Mouse (Mus musculus) kidney, embryonic 16.5 days (tissue): ENCODE data around the gene Ensa. TPM values are rescaled to one million over a fixed set of nuclear protein-coding genes. Genes with fewer than 3 reads are reported as not detected.
"Not testable (repeated sequence)": the region's sequence is repeated elsewhere in the genome, so short reads cannot be mapped to it uniquely, and the experiment has no call there.

Source experiments
- ATAC-seq: fragments of 200-750 bp; cut with Nextera tagmentation; 2 replicates; pipeline ENCODE4 v1.8.0; 2017; ENCODE audit warnings: moderate TSS enrichment; ENCODE audit not compliant: low FRiP score, low TSS enrichment
- H3K27ac ChIP-seq: fragments of 300-500 bp; sonication (generic); 2 replicates; pipeline ENCODE4 v1.5.1; 2014; ENCODE audit warnings: low read length
- H3K27me3 ChIP-seq: fragments of 300-500 bp; sonication (generic); 2 replicates; pipeline ENCODE4 v1.6.1; 2014; ENCODE audit warnings: low read length, control low read depth, mixed read lengths; ENCODE audit not compliant: insufficient read depth
- H3K36me3 ChIP-seq: fragments of 300-500 bp; sonication (generic); 2 replicates; pipeline ENCODE4 v1.6.1; 2014; ENCODE audit warnings: low read length, control low read depth, mixed read lengths; ENCODE audit not compliant: insufficient read depth
- H3K4me1 ChIP-seq: fragments of 300-500 bp; sonication (generic); 2 replicates; pipeline ENCODE4 v1.6.1; 2014; ENCODE audit warnings: low read length, control low read depth, mixed read lengths; ENCODE audit not compliant: insufficient read depth
- H3K4me2 ChIP-seq: fragments of 300-500 bp; sonication (generic); replicated peaks from 2 replicates; pipeline ENCODE4 v1.6.1; 2014; ENCODE audit warnings: low read depth, low read length
- H3K4me3 ChIP-seq: fragments of 300-500 bp; sonication (generic); 2 replicates; pipeline ENCODE4 v1.5.1; 2014; ENCODE audit warnings: mild to moderate bottlenecking, low read length
- H3K9ac ChIP-seq: fragments of 300-500 bp; sonication (generic); replicated peaks from 2 replicates; pipeline ENCODE4 v1.6.1; 2014; ENCODE audit warnings: low read length
- H3K9me3 ChIP-seq: fragments of 300-500 bp; sonication (generic); 2 replicates; pipeline ENCODE4 v1.6.1; 2016; ENCODE audit warnings: low read length, control low read depth
- WGBS: fragments of 180-500 bp; shearing (Covaris S2); extraction: QIAGEN DNeasy Blood & Tissue Kit; methylation state at CpG from one replicate; pipeline ENCODE4 v1.1.7; 2014; 5-methylcytosine and 5-hydroxymethylcytosine counted together
- polyA plus RNA-seq: library from polyadenylated mRNA; unstranded; fragments of >200 nt; fragmentation: Nextera tagmentation; extraction: Ambion mirVana; gene quantifications from 2 replicates; pipeline ENCODE4 v1.2.1, GENCODE M21; 2015

The Ensa gene
- polyA plus RNA-seq, 1 experiment from 2014 or later, result 76.4 TPM

- H3K27ac ChIP-seq, result no peak overlapping the region
- 75% methylated on average over 1 of the region's 1 CpGs for WGBS
- H3K9me3 ChIP-seq, result no peaks in the 10 kb centered on the region
- no peak overlapping the region for H3K4me3 ChIP-seq
- H3K4me2 ChIP-seq, result no peak overlapping the region
- peaks cover 7% of the 10 kb centered on the region for H3K4me1 ChIP-seq
- H3K9ac ChIP-seq, result no peak overlapping the region
- no peak for ATAC-seq
- H3K36me3 ChIP-seq, result peaks cover 17% of the 10 kb centered on the region; the same call in 1 of the 2 replicates
- H3K27me3 ChIP-seq, result no peaks in the 10 kb centered on the region
Observed at GRCm38 (mm10) chr3:95621241-95621640, 3.6 kb upstream of the Ensa start.

- H3K4me1 ChIP-seq, H3K4me2 ChIP-seq, H3K4me3 ChIP-seq, H3K27me3 ChIP-seq, H3K27ac ChIP-seq, H3K9me3 ChIP-seq, H3K9ac ChIP-seq, ATAC-seq: not testable (repeated sequence)
- WGBS, result 96% methylated on average over 18 of the region's 20 CpGs
- peaks cover 13% of the 10 kb centered on the region; the same call in 1 of the 2 replicates for H3K36me3 ChIP-seq
Observed at GRCm38 (mm10) chr3:95622421-95622820, 2.4 kb upstream of the Ensa start.

GRCm38 (mm10) chr3:95623551-95623950 lies 1.2 kb upstream of the Ensa start:
- 49% methylated on average over 2 of the region's 2 CpGs for WGBS
- no peak overlapping the region for H3K27ac ChIP-seq
- no peak overlapping the region for H3K9ac ChIP-seq

GRCm38 (mm10) chr3:95623991-95624515 lies 740 bp upstream of the Ensa start:
- Histone ChIP-seq H3K4me1 (peaks cover 12% of the 10 kb centered on the region), H3K9ac (peak overlapping the region; percentile 74), H3K4me2 (peak overlapping the region; percentile 58), H3K4me3 (peak overlapping the region; percentile 77), H3K36me3 (peaks cover 20% of the 10 kb centered on the region), H3K27ac (peak overlapping the region; percentile 91)
- not testable (repeated sequence) for ATAC-seq, H3K27me3 ChIP-seq, H3K9me3 ChIP-seq
- WGBS, result 64% methylated on average over 4 of the region's 5 CpGs

More at GRCm38 (mm10) chr3:95623551-95623950, 1.2 kb upstream of the Ensa start:
- Histone ChIP-seq H3K36me3 (peaks cover 17% of the 10 kb centered on the region), H3K9me3 (no peaks in the 10 kb centered on the region), H3K4me3 (no peak overlapping the region), H3K4me1 (peaks cover 12% of the 10 kb centered on the region), H3K27me3 (no peaks in the 10 kb centered on the region), H3K4me2 (no peak overlapping the region)
- no peak for ATAC-seq

- Histone ChIP-seq H3K9me3 (no peaks in the 10 kb centered on the region), H3K9ac (no peak overlapping the region), H3K4me3 (no peak overlapping the region), H3K27ac (no peak overlapping the region), H3K4me2 (no peak overlapping the region), H3K4me1 (peaks cover 12% of the 10 kb centered on the region), H3K27me3 (no peaks in the 10 kb centered on the region), H3K36me3 (peaks cover 42% of the 10 kb centered on the region)
- ATAC-seq, result no peak
- 66% methylated on average over 5 of the region's 5 CpGs for WGBS
Observed at GRCm38 (mm10) chr3:95627763-95628162, 3.0 kb downstream of the Ensa start.

- ATAC-seq, result no peak
- no peaks in the 10 kb centered on the region for H3K9me3 ChIP-seq
- H3K27ac ChIP-seq, result no peak overlapping the region
- WGBS, result 88% methylated on average over 4 of the region's 4 CpGs
- no peak overlapping the region for H3K4me2 ChIP-seq
- H3K9ac ChIP-seq, result no peak overlapping the region
- no peak overlapping the region for H3K4me3 ChIP-seq
- peaks cover 14% of the 10 kb centered on the region for H3K4me1 ChIP-seq
- peaks cover 56% of the 10 kb centered on the region for H3K36me3 ChIP-seq
- no peaks in the 10 kb centered on the region for H3K27me3 ChIP-seq
Observed at GRCm38 (mm10) chr3:95629755-95630154, 5.0 kb downstream of the Ensa start.

- peaks cover 18% of the 10 kb centered on the region for H3K4me1 ChIP-seq
Observed at GRCm38 (mm10) chr3:95630856-95631255, 6.1 kb downstream of the Ensa start.

GRCm38 (mm10) chr3:95631304-95631703 lies 6.5 kb downstream of the Ensa start:
- Histone ChIP-seq H3K9ac (no peak overlapping the region), H3K27ac (no peak overlapping the region), H3K4me2 (no peak overlapping the region), H3K27me3 (no peaks in the 10 kb centered on the region), H3K9me3 (no peaks in the 10 kb centered on the region), H3K4me3 (no peak overlapping the region), H3K4me1 (peaks cover 18% of the 10 kb centered on the region), H3K36me3 (peaks cover 60% of the 10 kb centered on the region)
- WGBS, result 54% methylated on average over 6 of the region's 6 CpGs
- ATAC-seq, result no peak

More at GRCm38 (mm10) chr3:95630856-95631255, 6.1 kb downstream of the Ensa start:
- 78% methylated on average over 3 of the region's 3 CpGs for WGBS
- no peak for ATAC-seq
- Histone ChIP-seq H3K27ac (no peak overlapping the region), H3K4me3 (no peak overlapping the region), H3K27me3 (no peaks in the 10 kb centered on the region), H3K9me3 (no peaks in the 10 kb centered on the region), H3K9ac (no peak overlapping the region), H3K36me3 (peaks cover 59% of the 10 kb centered on the region), H3K4me2 (no peak overlapping the region)

- WGBS, result 65% methylated on average over 12 of the region's 12 CpGs
- Histone ChIP-seq H3K27me3 (no peaks in the 10 kb centered on the region), H3K9ac (no peak overlapping the region), H3K4me3 (no peak overlapping the region), H3K4me2 (no peak overlapping the region), H3K9me3 (no peaks in the 10 kb centered on the region), H3K27ac (no peak overlapping the region), H3K4me1 (peaks cover 14% of the 10 kb centered on the region), H3K36me3 (peaks cover 63% of the 10 kb centered on the region)
- ATAC-seq, result no peak
Observed at GRCm38 (mm10) chr3:95632648-95633588, 8.1 kb downstream of the Ensa start.

- no peak for ATAC-seq
- Histone ChIP-seq H3K4me3 (no peak overlapping the region), H3K36me3 (peaks cover 43% of the 10 kb centered on the region), H3K9me3 (no peaks in the 10 kb centered on the region), H3K9ac (no peak overlapping the region), H3K4me1 (peaks cover 14% of the 10 kb centered on the region), H3K27me3 (no peaks in the 10 kb centered on the region), H3K4me2 (no peak overlapping the region), H3K27ac (peak overlapping the region; percentile 51)
- WGBS, result 54% methylated on average over 4 of the region's 4 CpGs
Observed at GRCm38 (mm10) chr3:95635636-95636035, 10.8 kb downstream of the Ensa start.
